Mouse (Mus musculus): ENCODE measurements around the gene Litaf. TPM values are rescaled to one million over a fixed set of nuclear protein-coding genes. Genes with fewer than 3 reads are reported as not detected.

Litaf gene
- polyA plus RNA-seq, 1 experiment, result 241 TPM

GRCm38 (mm10) chr16:10936700-10937319, 129.1 kb downstream of the Litaf start:
- Histone ChIP-seq H3K27ac (ENCODE audit: insufficient read depth, low read depth, low read length) (no peak overlapping the region), H3K4me3 (ENCODE audit: insufficient read depth, low read length) (no peak overlapping the region), H3K4me1 (ENCODE audit: control insufficient read depth, insufficient read depth, low read length) (peaks cover 5% of the 10 kb centered on the region; the same call in 1 of the 2 replicates)
- no peak for TF ChIP-seq POLR2A (IDR thresholded peaks at IDR 0.05; ENCODE audit: borderline replicate concordance, low read depth, low read length)
- TF ChIP-seq CTCF (IDR thresholded peaks at IDR 0.05; ENCODE audit: low read depth, low read length), result no peak

GRCm38 (mm10) chr16:10934047-10934446, 131.9 kb downstream of the Litaf start:
- Histone ChIP-seq H3K27ac (ENCODE audit: insufficient read depth, low read depth, low read length) (no peak overlapping the region), H3K4me3 (ENCODE audit: insufficient read depth, low read length) (no peak overlapping the region), H3K4me1 (ENCODE audit: control insufficient read depth, insufficient read depth, low read length) (peaks cover 5% of the 10 kb centered on the region; the same call in 1 of the 2 replicates)
- TF ChIP-seq POLR2A (IDR thresholded peaks at IDR 0.05; ENCODE audit: borderline replicate concordance, low read depth, low read length), result no peak
- TF ChIP-seq CTCF (IDR thresholded peaks at IDR 0.05; ENCODE audit: low read depth, low read length), result no peak

- Histone ChIP-seq H3K27ac (ENCODE audit: insufficient read depth, low read depth, low read length) (no peak overlapping the region), H3K4me3 (ENCODE audit: insufficient read depth, low read length) (no peak overlapping the region), H3K4me1 (ENCODE audit: control insufficient read depth, insufficient read depth, low read length) (peaks cover 5% of the 10 kb centered on the region; the same call in 1 of the 2 replicates)
- TF ChIP-seq POLR2A (IDR thresholded peaks at IDR 0.05; ENCODE audit: borderline replicate concordance, low read depth, low read length) (no peak), CTCF (IDR thresholded peaks at IDR 0.05; ENCODE audit: low read depth, low read length) (no peak)
Measured at GRCm38 (mm10) chr16:10933372-10933771, 132.6 kb downstream of the Litaf start.

GRCm38 (mm10) chr16:10927026-10927425, 138.9 kb downstream of the Litaf start:
- TF ChIP-seq CTCF (IDR thresholded peaks at IDR 0.05; ENCODE audit: low read depth, low read length) (no peak), POLR2A (IDR thresholded peaks at IDR 0.05; ENCODE audit: borderline replicate concordance, low read depth, low read length) (no peak)
- Histone ChIP-seq H3K27ac (ENCODE audit: insufficient read depth, low read depth, low read length) (no peak overlapping the region), H3K4me1 (ENCODE audit: control insufficient read depth, insufficient read depth, low read length) (no peaks in the 10 kb centered on the region), H3K4me3 (ENCODE audit: insufficient read depth, low read length) (no peak overlapping the region)

- no peak for TF ChIP-seq POLR2A (IDR thresholded peaks at IDR 0.05; ENCODE audit: borderline replicate concordance, low read depth, low read length)
- TF ChIP-seq CTCF (IDR thresholded peaks at IDR 0.05; ENCODE audit: low read depth, low read length), result no peak
- Histone ChIP-seq H3K4me3 (ENCODE audit: insufficient read depth, low read length) (no peak overlapping the region), H3K4me1 (ENCODE audit: control insufficient read depth, insufficient read depth, low read length) (no peaks in the 10 kb centered on the region), H3K27ac (ENCODE audit: insufficient read depth, low read depth, low read length) (no peak overlapping the region)
Measured at GRCm38 (mm10) chr16:10925591-10926180, 140.3 kb downstream of the Litaf start.

DNA sequence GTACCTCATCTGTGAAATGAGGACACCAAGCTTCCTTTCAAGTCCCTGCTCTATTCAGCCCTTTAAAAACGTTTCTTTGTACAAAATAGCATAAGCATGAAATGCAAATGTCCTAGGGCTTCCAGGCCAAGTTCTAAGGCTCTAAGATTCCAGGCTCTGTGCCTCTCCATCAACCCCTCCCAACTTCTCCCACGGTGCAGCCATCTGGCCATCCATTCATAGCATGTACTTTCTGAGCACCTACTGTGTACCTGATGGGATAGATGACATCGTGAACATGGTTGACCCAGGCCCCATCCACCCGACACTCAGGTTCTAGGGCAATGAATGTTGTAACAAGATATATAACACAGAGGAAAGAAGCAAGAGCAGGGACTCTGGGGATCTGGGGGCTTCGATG, 142.4 kb downstream of the Litaf start:
- no peaks in the 10 kb centered on the region for H3K4me1 ChIP-seq (ENCODE audit: control insufficient read depth, insufficient read depth, low read length)
- H3K27ac ChIP-seq (ENCODE audit: insufficient read depth, low read depth, low read length), result no peak overlapping the region
- no peak overlapping the region for H3K4me3 ChIP-seq (ENCODE audit: insufficient read depth, low read length)
- TF ChIP-seq CTCF (IDR thresholded peaks at IDR 0.05; ENCODE audit: low read depth, low read length) (no peak), POLR2A (IDR thresholded peaks at IDR 0.05; ENCODE audit: borderline replicate concordance, low read depth, low read length) (no peak)

DNA sequence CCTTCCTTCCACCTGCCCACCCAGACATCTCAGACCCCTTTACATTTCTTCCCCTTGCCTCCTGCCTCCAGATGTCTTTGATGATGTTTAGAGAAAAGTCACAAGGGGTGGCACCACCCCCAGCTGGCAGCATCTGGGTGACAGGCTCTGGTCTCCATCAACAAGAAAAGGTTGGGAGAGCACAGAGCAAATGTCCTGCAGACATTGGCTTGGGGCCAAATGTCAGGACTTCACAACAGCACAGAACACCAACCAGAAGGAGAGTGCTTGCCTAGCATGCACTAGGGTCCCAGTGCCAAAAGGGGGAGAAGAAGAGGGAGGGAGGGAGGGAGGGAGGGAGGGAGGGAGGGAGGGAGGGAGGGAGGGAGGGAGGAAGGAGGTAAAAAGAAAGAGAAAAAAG, 146.1 kb downstream of the Litaf start:
- H3K4me1 ChIP-seq (ENCODE audit: control insufficient read depth, insufficient read depth, low read length), result no peaks in the 10 kb centered on the region
- TF ChIP-seq POLR2A (IDR thresholded peaks at IDR 0.05; ENCODE audit: borderline replicate concordance, low read depth, low read length) (no peak), CTCF (IDR thresholded peaks at IDR 0.05; ENCODE audit: low read depth, low read length) (no peak)
- H3K4me3 ChIP-seq (ENCODE audit: insufficient read depth, low read length), result no peak overlapping the region
- no peak overlapping the region for H3K27ac ChIP-seq (ENCODE audit: insufficient read depth, low read depth, low read length)

- no peak overlapping the region for H3K4me3 ChIP-seq (ENCODE audit: insufficient read depth, low read length)
- H3K27ac ChIP-seq (ENCODE audit: insufficient read depth, low read depth, low read length), result no peak overlapping the region
- TF ChIP-seq POLR2A (IDR thresholded peaks at IDR 0.05; ENCODE audit: borderline replicate concordance, low read depth, low read length) (no peak), CTCF (IDR thresholded peaks at IDR 0.05; ENCODE audit: low read depth, low read length) (no peak)
- H3K4me1 ChIP-seq (ENCODE audit: control insufficient read depth, insufficient read depth, low read length), result no peaks in the 10 kb centered on the region
Measured at GRCm38 (mm10) chr16:10916271-10916670, 149.7 kb downstream of the Litaf start.

GRCm38 (mm10) chr16:10915066-10915465, 150.9 kb downstream of the Litaf start:
- TF ChIP-seq POLR2A (IDR thresholded peaks at IDR 0.05; ENCODE audit: borderline replicate concordance, low read depth, low read length) (no peak), CTCF (IDR thresholded peaks at IDR 0.05; ENCODE audit: low read depth, low read length) (no peak)
- Histone ChIP-seq H3K4me3 (ENCODE audit: insufficient read depth, low read length) (no peak overlapping the region), H3K27ac (ENCODE audit: insufficient read depth, low read depth, low read length) (no peak overlapping the region), H3K4me1 (ENCODE audit: control insufficient read depth, insufficient read depth, low read length) (no peaks in the 10 kb centered on the region)

GRCm38 (mm10) chr16:10911061-10911460, 154.9 kb downstream of the Litaf start:
- TF ChIP-seq CTCF (IDR thresholded peaks at IDR 0.05; ENCODE audit: low read depth, low read length), result no peak
- TF ChIP-seq POLR2A (IDR thresholded peaks at IDR 0.05; ENCODE audit: borderline replicate concordance, low read depth, low read length), result no peak
- H3K4me3 ChIP-seq (ENCODE audit: insufficient read depth, low read length), result no peak overlapping the region
- H3K4me1 ChIP-seq (ENCODE audit: control insufficient read depth, insufficient read depth, low read length), result no peaks in the 10 kb centered on the region
- H3K27ac ChIP-seq (ENCODE audit: insufficient read depth, low read depth, low read length), result no peak overlapping the region

Measured in bone marrow macrophage, adult 2 months (primary cell).